Mouse (Mus musculus) layer of hippocampus, adult 11-12 months (tissue): ENCODE results near the gene Dusp23.
A peak's percentile ranks its signal among the peaks of the same experiment; 100 is the strongest.

Experiments
- DNase-seq: peaks from one replicate; pipeline ENCODE4 v3.0.0; 2022; ENCODE audit warnings: low spot score

Dusp23 gene

DNA sequence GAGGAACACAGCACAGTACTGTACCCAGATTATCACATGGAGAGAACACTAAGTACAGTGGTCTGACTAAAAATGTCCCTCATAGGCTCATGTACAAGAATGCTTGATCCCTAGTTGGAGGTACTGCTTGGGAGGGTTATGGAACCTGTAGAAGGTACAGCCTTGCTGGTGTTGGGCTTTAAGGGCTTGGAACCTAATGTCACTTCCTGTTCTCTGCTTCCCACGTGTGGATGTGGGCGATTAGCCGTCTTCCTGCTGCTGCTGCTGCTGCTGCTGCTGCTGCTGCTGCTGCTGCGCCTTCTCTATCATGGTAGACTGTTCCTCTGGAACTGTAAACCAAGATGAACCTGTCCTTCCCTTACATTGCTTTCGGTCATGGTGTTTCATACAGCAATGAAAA is 9.2 kb downstream of the Dusp23 start:
- DNase-seq, result no peak

DNA sequence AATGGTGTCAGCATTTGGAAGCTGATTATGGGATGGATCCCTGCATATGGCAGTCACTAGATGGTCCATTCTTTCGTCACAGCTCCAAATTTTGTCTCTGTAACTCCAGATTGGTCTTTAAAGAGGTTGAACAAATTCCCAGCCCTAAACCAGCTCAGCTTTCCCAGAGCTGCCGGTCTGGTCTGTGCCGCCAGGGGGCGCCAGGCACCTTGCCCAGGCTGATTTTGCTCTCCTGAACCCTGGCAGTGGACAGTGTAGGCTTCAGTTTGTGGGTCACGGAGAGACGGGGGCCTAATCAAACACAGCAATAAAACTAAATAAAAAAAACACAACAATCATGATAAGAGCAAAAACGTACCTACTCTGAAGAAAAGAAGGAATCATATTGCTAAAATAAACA is 13.5 kb downstream of the Dusp23 start:
- peak; percentile 74 for DNase-seq

DNA sequence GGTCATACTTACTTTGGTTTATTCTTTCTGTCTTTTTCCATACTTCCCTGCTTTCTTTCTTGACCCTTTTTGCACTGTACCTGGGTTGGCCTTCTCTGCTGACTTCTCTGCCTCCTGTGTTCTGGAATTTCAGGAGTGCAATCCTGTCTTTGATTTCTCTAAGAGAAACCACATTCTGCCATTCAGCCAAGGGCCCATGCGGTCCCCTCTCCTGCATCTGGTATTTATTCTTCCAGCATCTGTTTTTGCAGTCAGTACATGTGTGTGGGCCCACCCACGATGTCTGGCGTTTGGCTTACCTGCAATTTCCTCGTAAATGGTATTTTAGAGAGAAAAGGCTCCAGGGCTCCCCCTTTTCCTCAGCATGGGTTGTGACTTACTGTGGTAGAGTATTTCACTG is 14.6 kb downstream of the Dusp23 start:
- no peak for DNase-seq

DNA sequence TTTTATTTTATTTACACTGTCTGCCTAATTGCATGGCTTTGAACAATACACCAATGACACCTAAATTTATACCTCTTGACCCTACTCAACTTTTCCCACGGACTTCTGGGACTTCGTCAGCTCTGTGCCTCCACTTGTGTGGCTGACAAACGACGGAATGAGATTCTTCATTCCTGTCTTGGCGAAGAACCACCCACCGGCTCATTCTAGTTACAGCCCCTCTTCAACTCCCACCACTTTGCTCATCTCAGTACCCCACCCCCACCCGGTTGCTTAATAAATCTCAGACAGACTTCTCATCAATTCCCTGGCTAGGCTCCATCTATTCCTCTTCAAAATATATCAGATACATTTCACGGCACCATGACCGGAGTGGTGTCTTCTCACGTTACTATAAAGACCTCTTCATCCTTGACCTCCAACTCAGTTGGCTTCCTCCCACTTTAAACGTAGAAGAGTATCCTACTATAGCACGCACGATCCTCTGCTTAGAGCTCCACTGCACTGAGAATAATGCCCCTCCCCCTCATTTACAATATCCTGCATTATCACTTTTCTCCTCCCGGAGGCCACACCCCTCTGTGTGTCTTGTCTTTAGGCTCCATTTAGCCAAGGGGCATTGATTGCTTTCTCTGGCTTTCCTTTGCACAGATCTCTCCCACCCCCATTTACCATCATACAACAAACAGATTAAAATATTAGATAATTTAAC is 15.2 kb downstream of the Dusp23 start:
- DNase-seq, result no peak

DNA sequence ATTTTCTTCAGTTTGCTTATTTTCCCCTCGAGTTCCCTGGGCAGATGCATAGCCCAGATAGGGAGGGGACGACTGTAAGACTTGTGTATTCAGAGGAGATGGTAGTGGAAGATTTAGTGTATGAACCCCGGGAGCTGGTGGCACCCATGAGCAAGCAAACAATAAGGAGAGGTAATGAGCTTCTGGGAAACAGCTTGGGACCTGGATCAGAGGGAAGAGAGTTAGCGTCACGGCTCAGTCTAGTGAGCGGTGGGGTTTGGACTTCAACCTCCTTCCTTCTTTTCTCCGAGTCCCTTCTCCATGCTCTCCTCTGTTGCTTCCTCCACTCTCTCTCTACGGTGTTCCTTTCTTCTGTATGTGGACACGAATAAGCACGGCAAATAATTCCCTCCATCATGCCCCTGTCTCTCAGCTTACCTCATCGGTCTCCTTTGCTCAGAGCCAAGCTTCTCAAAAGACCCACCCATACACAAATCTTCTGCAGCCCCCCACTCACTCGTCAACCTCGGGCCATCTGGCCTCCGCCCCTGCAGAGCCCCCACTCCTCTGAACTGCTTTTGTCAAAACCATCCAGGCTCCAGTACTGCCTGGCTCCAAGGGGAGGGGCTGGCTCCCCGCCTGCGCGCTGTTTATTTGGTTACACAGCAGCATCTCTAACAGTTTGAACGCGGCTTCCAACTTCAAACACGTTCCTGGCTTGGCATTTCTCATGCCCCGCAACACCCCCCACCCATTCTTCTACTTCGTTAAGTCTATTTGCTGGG is 16.0 kb downstream of the Dusp23 start:
- no peak for DNase-seq

DNA sequence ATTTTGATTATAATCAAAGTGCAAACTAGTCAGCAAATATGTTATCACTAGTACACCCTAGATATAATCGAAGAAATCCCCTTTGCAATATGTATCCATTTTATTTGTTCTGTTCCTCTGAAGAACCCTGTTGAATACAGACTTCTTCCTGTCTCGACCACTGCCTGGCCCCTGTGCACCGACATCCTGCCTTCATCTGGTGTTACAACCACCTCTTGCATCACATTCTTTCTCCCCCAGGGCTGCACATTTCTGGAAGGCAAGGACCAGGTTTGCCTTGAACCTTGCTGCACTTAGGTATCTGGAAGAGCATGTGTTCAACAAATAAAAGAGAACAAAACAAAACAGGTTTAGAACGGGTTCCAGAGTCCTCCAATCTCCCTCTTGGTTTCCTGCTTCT is 17.4 kb downstream of the Dusp23 start:
- no peak for DNase-seq

DNA sequence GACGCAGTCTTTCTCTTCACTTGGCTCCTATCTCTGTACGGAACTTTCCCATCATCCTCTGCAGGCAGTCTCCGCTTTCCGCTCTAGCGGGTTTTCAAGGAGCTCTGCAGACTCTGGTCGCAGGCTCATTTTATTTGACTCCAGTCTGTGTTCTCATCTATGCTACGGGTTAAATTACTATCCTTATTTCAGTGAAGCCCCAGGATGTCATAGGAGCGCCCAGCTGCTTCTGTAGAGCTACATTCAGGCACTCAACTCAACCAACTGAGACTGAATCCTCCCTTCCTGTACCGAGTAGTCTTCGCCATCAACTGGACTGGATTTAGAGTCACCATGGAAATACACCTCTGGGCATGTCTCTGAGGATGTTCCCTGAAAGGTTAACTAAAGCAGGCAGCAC is 18.1 kb downstream of the Dusp23 start:
- no peak for DNase-seq

DNA sequence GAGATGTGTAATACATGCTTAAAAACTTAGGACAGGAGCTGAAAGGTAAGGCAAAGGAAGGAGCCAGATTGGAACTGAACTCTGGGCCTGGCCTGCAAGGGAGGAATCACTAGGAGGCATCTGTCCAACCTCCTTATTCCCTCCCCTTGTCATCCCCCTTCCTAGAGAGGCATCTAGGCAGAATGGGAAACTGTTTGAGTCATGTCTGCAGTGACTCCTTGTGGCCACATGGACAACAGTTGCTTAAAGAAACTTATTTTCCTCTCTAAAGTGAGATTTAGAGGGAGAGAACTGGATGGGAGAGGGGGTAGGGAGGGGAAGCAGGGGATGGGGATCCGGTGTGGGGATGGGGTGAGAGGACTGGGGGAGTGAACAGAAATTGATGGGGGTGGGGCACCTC is 20.0 kb downstream of the Dusp23 start:
- no peak for DNase-seq

DNA sequence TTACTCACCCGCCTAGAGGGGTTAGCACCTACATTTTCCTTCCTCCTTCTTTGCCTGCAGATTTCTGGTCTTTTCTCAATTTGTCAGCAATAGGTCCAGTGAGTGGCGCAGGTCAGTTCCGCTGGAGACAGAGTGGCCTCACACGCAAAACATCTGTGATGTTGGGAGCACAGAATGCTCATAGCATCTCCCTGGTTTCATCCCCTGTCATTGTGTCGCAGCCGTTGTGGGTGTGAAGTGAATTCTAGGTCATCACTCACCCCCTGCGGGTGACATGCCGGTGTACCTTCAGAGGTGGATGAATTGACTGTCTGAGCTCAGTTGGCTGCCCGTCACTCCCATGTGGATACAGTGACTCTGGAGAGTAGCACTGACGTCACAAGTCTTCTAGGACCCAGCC is 21.5 kb downstream of the Dusp23 start:
- no peak for DNase-seq

DNA sequence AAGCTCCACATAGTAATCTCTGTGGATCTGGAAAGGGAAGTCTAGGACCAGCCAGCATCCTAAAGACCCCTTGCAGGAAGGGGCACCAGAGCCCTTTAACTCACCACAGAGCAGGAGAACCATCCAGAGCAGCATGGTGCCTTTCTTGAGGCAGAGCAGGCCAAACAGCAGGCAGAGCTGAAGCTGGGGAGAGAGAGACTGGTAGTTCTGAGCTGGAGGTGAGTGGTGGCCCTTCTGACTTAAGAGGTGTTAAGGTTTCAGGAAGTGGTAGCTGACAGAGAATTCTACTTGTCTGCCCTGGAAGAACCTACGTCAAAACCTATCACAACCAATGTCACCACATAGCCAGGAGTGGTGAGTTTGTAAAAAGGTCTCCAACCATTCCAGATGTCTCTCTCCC is 30.4 kb downstream of the Dusp23 start, which contains the start of gene Fcrl6:
Fcrl6 (minus strand) TSS at position 226 of the 400 bp plus-strand sequence.
- DNase-seq, result no peak

DNA sequence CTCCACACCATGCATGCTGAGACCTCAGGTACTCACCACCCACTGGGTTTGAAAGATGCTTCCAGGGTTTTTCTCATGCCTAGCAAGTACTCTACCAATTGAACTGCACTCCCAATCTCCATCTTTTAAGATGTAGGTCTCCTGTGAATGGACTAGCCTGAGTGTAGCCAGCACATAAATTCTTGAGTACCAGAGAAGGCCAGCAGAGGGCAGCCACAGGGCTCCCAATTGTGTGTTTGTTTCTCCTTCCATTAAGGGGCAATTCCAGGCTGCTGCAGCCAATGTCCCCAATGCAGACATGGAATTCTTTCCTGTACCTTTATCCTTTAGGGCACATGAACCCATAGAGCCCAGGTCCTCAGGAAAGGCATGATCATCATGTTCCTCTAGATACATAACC is 38.3 kb downstream of the Dusp23 start:
- DNase-seq, result peak; percentile 54

DNA sequence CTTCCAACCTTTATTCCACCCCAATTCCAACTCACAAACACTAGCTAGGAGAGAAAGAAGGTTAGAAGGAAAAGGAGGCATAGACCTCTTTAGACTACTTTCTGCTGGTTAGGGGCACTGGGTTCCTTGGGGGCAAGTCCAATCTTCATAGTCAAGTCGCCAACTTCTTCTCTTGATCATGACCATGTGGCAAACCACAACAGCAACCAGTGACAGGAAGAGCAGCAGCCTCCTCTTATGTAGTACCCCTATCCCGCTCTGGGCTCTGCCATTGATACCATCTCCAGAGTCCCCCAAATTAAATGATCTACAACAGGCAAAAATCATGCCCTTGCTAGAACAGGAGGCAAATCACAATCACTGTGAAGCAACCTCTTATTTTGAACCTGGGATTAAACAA is 38.8 kb downstream of the Dusp23 start:
- no peak for DNase-seq

DNA sequence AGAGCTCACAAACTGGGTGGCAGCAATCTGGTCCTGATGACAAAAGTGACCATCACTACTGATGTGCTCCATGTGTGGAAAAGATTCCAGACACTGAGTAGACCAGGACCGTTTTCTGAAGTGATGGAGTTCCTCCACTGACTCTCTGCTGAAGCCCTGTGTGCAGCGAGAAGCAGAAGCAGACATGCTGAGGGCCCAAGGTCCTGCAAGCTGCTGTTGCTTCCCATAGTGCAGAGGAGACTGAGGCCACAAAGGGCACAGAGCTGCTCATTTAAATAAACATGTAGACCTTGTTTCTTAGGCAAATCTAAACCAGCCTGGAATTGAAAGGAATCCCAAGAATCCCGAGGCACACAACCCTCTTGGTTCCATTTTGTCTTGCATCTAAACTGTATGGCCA is 39.4 kb downstream of the Dusp23 start:
- no peak for DNase-seq

DNA sequence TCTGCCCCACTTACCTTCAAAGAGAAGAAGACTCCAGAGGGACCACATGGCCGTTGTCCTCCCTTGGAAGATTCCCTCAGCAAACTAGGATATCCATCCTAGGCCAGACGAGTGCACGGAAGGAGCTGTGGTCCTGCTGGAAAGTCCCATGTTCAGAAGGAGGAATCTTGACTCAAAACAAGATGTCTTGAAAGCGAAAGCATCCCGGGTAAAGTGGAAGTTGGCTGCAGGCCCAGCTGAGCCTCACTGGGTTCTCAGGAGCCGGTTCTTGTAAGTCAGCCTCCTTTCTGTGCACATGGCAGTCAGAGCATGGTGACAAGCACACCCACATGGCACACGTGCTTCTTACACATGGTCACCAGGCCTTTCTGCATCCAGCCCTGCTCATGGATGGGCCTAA is 42.4 kb downstream of the Dusp23 start, which contains the start of gene Slamf8:
Slamf8 (minus strand) TSS at position 184 of the 400 bp plus-strand sequence.
- DNase-seq, result peak; percentile 55

DNA sequence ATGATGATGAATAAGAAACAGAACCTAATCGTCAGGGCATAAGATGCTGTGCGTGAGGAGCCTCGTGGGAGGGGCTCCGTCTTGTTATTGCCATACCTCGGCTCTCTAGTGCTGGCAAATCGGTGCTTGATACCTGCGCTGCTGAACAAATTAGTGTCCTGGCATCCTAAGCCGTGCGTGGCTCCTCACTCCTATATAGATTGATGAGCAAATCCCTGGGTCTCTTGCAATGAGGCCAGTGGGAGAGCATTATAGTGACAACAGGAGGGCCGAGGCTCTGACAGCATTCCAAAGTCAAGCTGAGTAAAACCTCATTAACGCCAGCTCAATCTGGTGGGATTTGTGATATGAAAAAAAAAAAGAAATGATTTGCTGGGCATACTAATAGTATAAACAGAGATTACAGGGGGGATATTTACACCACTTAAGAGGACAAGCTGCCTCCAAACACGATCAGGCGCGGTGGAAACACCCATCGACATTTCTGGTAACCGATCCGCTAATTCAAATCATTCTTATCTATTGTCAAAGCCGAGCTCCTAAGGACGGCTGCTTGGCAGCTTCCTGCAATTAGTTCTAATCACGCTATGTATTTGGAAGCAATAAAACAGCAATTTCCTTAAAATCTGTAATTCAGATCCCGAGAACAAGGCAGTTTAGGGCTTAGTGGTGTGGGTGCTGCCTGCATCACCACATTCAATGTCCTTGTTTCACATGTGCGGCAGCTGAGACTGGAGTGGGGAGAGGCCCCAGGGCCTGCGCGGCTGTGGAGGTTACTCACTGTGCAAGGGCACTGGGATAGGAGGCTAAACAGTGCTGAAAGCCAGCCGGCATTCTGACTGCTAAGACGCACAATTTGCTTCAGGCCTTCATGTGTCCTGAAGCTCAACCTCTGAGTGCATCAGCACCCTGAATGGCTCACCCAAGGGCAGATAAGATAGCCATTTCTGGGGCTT is 46.9 kb downstream of the Dusp23 start:
- DNase-seq, result no peak

DNA sequence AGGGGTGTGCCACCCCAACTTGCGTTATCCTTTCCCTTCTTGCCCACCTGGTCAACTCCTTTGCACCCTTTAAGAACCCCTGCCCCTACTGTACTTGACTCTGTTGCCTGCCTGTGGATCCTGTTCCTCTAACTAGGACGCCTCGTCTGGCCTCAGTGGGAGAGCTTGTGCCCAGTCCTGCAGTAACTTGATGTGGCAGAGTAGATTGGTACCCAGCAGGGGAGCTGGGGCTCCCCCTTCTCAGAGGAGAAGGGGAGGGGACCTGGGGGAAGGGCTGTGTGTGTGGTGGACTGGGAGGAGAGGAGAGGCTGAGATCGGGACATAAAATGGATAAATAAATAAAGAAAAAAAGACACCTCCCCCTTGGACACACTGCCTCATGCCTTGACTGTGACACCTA is 47.7 kb downstream of the Dusp23 start:
- no peak for DNase-seq

DNA sequence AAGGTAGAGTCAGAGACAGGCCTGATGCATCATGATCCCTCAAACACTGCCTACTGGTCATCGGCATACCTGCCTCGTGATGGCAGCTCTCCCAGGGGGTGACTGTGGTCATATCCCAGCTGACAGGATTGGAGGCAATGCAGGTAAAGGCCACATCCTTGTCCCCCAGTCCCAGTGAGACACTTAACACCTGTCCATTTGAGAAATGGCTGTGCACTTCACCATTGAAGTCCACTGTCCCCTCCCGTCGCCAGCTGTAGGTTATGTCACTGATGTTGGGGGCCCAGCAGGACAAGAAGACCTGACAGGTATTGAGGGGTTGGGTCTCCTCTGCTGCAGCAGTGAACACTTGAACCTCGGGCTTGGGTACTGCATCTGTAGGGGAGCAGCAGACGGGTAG is 48.5 kb downstream of the Dusp23 start:
- no peak for DNase-seq

DNA sequence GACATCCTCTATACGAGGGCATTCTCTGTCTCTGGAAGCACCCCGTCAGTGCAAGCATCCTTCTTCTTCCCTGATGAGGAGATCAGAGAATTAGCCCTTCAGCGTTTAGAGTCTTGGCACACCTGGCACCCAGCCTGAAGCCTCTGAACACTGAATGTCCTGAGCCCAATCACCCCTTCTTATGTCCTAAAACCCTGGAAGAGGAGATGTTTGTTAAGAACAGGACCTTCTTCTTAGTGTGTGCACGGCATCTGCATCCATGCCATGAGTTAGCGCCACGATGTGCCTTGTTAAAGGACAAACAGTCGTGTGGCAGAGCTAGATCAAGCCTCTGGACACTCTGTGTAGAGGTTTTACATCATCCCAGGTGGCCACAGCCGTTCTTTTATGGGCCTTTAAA is 50.3 kb downstream of the Dusp23 start:
- DNase-seq, result no peak
